Mouse (Mus musculus) kidney, embryonic 15.5 days (tissue): Measurements from ENCODE around the gene Akip1. TPM values are rescaled to one million over a fixed set of nuclear protein-coding genes. Genes with fewer than 3 reads are reported as not detected.

Experiments used
- ATAC-seq: fragments of 200-750 bp; cut with Nextera tagmentation; replicated peaks from 2 replicates; pipeline ENCODE4 v1.8.0; 2017; ENCODE audit warnings: moderate TSS enrichment; ENCODE audit not compliant: low FRiP score
- H3K27ac ChIP-seq: fragments of 300-500 bp; sonication (generic); 2 replicates; pipeline ENCODE4 v1.5.1; 2015; ENCODE audit warnings: mild to moderate bottlenecking, inconsistent platforms
- H3K27me3 ChIP-seq: fragments of 300-500 bp; sonication (generic); 2 replicates; pipeline ENCODE4 v1.6.1; 2015; ENCODE audit warnings: inconsistent platforms
- H3K36me3 ChIP-seq: fragments of 300-500 bp; sonication (generic); 2 replicates; pipeline ENCODE4 v1.6.1; 2015; ENCODE audit warnings: inconsistent platforms
- H3K4me1 ChIP-seq: fragments of 300-500 bp; sonication (generic); 2 replicates; pipeline ENCODE4 v1.6.1; 2015; ENCODE audit warnings: inconsistent platforms
- H3K4me2 ChIP-seq: fragments of 300-500 bp; sonication (generic); 2 replicates; pipeline ENCODE4 v1.6.1; 2015; ENCODE audit warnings: moderate library complexity, mild to moderate bottlenecking, inconsistent platforms
- H3K4me3 ChIP-seq: fragments of 300-500 bp; sonication (generic); replicated peaks from 2 replicates; pipeline ENCODE4 v1.5.1; 2015; ENCODE audit warnings: mild to moderate bottlenecking, inconsistent platforms
- H3K9ac ChIP-seq: fragments of 300-500 bp; sonication (generic); 2 replicates; pipeline ENCODE4 v1.6.1; 2015; ENCODE audit warnings: mild to moderate bottlenecking, inconsistent platforms
- H3K9me3 ChIP-seq: fragments of 300-500 bp; sonication (generic); replicated peaks from 2 replicates; pipeline ENCODE4 v1.6.1; 2016; ENCODE audit warnings: inconsistent platforms
- WGBS: fragments of 180-500 bp; shearing (Covaris S2); methylation state at CpG from one replicate; pipeline ENCODE4 v1.1.7; 2015; ENCODE audit warnings: mixed read lengths; 5-methylcytosine and 5-hydroxymethylcytosine counted together
- polyA plus RNA-seq: library from polyadenylated mRNA; unstranded; fragments of >200 nt; fragmentation: Nextera tagmentation; extraction: Ambion mirVana; gene quantifications from 2 replicates; pipeline ENCODE4 v1.2.1, GENCODE M21; 2015

Gene Akip1
- 27.2 and 31.3 TPM in 2 replicates for polyA plus RNA-seq

DNA sequence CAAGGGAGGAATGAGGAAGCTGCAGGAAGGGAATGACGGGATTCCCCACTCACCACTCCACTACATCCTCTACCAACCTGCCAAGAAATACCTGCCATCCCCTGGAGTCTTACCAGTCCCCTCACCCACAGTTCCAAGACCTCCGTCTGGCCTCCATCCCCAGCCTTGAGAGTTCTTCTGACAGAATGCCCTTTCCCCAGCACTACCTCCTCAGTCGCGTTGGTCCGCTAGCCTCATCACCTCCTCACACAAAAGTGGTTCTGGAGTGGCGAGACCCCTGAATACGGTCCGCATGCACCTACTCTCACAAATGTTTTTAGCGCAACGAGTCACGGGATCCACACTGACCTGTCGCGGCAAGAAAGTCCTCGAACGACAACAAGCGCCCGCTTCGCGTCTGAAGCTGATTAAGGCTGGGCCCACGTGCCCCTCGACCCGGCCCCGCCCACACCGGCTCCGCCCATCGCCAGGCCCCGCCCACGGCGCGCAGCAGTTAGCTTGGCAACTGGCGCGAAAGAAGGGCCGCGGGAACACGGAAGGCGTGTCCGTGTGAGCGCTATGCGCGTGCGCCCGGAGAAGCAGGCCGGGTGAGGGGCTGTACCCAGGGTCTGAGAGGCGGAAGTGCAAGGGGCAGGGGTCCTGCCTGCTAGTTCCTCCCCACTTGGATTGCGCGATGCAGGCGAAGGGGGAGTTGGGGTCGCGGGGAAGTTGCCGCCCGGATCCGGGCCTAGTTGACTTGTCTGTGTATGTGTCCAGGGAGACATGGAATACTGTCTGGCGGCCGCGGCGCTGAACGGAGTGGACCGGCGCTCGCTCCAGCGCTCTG, at the start of gene Akip1, which contains the start of gene St5:
Gene Akip1, plus strand, starts transcription at position 501 of the 826 bp plus-strand sequence.
Gene St5, minus strand, starts transcription at position 416 of the 826 bp plus-strand sequence.
- under 1% methylated on average over 61 of the region's 61 CpGs for WGBS
- peaks cover 6% of the 10 kb centered on the region; the same call in 1 of the 2 replicates for H3K36me3 ChIP-seq
- H3K27ac ChIP-seq: peak within 1 kb of the TSS; percentile 77
- no peaks in the 10 kb centered on the region for H3K9me3 ChIP-seq
- ATAC-seq: peak; percentile 97
- H3K4me1 ChIP-seq: peaks cover 29% of the 10 kb centered on the region
- H3K4me2 ChIP-seq: peak within 1 kb of the TSS; percentile 68
- peak within 1 kb of the TSS; percentile 54 for H3K9ac ChIP-seq
- peak within 1 kb of the TSS; percentile 60 for H3K4me3 ChIP-seq
- H3K27me3 ChIP-seq: no peaks in the 10 kb centered on the region

DNA sequence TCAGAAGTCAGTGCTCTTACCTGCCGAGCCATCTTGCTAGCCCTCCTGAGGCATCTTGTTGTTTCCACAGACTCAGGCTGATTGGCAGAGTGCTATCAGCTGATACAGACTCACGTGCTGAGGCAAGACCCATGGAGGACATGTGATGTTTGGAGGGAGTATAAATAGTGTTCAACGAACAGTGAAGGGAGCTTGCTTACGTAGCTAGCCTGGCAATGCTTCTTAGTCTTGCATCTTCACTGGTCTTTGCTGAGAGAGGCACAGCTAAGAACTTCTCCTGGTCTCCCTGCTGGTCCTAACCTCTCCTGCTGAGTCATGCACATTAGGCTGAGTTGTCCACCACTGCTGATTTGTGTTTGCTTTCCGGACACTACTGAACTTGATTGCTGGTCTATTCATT, 48.6 kb upstream of the Akip1 start:
- Histone ChIP-seq H3K4me3 (no peak overlapping the region), H3K4me1 (peaks cover 7% of the 10 kb centered on the region), H3K36me3 (no peaks in the 10 kb centered on the region), H3K27me3 (no peaks in the 10 kb centered on the region), H3K9me3 (no peaks in the 10 kb centered on the region), H3K27ac (no peak overlapping the region), H3K4me2 (no peak overlapping the region), H3K9ac (no peak overlapping the region)
- 71% methylated on average over 5 of the region's 5 CpGs for WGBS
- ATAC-seq: no peak

- H3K36me3 ChIP-seq: no peaks in the 10 kb centered on the region
- ATAC-seq: no peak
Observed at GRCm38 (mm10) chr7:109657884-109658283, 45.6 kb upstream of the Akip1 start.

GRCm38 (mm10) chr7:109659278-109659677, 44.2 kb upstream of the Akip1 start:
- no peak overlapping the region for H3K4me2 ChIP-seq
- no peak for ATAC-seq
- H3K36me3 ChIP-seq: no peaks in the 10 kb centered on the region
- H3K27me3 ChIP-seq: no peaks in the 10 kb centered on the region
- no peaks in the 10 kb centered on the region for H3K9me3 ChIP-seq
- WGBS: 94% methylated on average over 2 of the region's 2 CpGs
- no peak overlapping the region for H3K4me3 ChIP-seq
- H3K4me1 ChIP-seq: peaks cover 7% of the 10 kb centered on the region
- no peak overlapping the region for H3K9ac ChIP-seq
- no peak overlapping the region for H3K27ac ChIP-seq

More at GRCm38 (mm10) chr7:109657884-109658283, 45.6 kb upstream of the Akip1 start:
- Histone ChIP-seq H3K4me2 (no peak overlapping the region), H3K27ac (no peak overlapping the region), H3K27me3 (no peaks in the 10 kb centered on the region), H3K4me3 (no peak overlapping the region), H3K9ac (no peak overlapping the region), H3K9me3 (no peaks in the 10 kb centered on the region), H3K4me1 (peaks cover 7% of the 10 kb centered on the region)
- 28% methylated on average over 6 of the region's 6 CpGs for WGBS

DNA sequence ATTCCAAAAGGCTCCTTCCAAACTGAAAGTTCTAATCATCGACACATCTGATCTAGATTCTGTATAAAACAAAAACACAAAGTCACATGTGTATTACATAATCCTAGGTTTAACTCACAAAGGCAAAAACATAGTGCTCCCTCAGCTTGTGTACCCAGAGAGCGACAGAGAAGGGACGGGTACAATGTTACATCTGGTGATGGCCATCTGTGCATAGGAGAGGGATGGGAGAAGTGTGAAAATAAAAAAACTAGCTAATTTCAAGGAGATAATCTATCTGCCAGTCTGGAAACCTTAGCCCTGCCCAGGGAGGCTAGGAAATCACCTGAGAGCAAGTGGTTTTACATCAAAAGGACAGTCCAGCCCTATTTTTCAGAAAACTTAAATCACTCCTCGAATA, 40.9 kb upstream of the Akip1 start:
- Histone ChIP-seq H3K27ac (no peak overlapping the region), H3K4me1 (peaks cover 7% of the 10 kb centered on the region), H3K9me3 (no peaks in the 10 kb centered on the region), H3K36me3 (no peaks in the 10 kb centered on the region), H3K4me2 (no peak overlapping the region), H3K4me3 (no peak overlapping the region), H3K9ac (no peak overlapping the region), H3K27me3 (no peaks in the 10 kb centered on the region)
- WGBS: 76% methylated on average over 4 of the region's 4 CpGs
- ATAC-seq: no peak

GRCm38 (mm10) chr7:109666664-109667063, 36.8 kb upstream of the Akip1 start:
- Histone ChIP-seq H3K9me3 (no peaks in the 10 kb centered on the region), H3K4me1 (peaks cover 18% of the 10 kb centered on the region), H3K27me3 (no peaks in the 10 kb centered on the region), H3K4me2 (no peak overlapping the region), H3K4me3 (no peak overlapping the region), H3K9ac (no peak overlapping the region), H3K27ac (no peak overlapping the region), H3K36me3 (no peaks in the 10 kb centered on the region)
- no peak for ATAC-seq
- WGBS: 75% methylated on average over 5 of the region's 5 CpGs

- H3K4me1 ChIP-seq: peaks cover 31% of the 10 kb centered on the region
- 63% methylated on average over 5 of the region's 5 CpGs for WGBS
- no peak overlapping the region for H3K9ac ChIP-seq
- no peak for ATAC-seq
- H3K27ac ChIP-seq: no peak overlapping the region
- peak overlapping the region; percentile 19 for H3K4me3 ChIP-seq
- H3K36me3 ChIP-seq: no peaks in the 10 kb centered on the region
- H3K9me3 ChIP-seq: no peaks in the 10 kb centered on the region
- no peaks in the 10 kb centered on the region for H3K27me3 ChIP-seq
- peak overlapping the region; percentile 44 for H3K4me2 ChIP-seq
Observed at GRCm38 (mm10) chr7:109669426-109670170, 33.9 kb upstream of the Akip1 start.

DNA sequence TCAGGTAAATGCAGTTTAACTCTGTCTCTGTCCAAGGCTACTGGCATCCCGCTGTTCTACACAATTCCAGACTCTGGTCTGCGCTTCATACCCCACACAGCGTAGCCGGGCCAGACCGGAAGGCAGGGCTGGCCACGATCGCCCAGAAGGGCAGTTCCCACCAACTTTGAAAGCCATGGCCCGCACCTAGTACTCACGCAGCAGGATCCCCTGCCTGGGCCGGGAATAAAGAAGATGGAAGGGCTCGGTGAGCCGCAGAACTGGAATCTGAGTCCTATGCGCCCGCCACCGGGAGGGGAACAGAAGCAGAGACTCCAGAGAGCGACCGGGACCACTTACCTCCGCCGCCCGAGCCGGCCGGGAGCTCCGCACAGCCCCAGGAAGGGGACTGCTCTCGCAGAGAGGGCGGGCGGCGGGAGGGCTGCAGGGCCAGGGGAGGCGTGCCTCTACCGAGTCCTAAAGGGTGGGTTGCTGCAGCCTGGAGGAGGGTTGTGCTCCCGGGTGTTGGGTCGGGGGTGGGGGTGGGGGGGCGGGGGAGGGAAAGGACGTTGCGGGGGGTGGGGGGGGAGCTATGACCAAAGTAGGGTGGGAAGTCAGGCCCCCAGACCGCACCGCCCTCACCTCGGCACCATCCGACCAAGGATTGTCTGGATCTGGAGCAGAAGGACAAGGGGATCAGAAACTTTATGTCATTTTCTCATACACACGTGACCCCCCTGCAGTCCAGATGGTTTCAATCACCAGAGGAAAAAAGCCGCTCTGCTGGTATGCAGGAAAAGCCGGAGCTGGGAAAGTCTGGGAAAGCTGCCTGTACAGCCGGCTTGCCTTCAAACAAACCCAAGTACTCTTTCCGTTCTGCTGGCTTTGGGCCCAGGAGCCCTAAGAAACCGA, 31.7 kb upstream of the Akip1 start:
- peak; percentile 98 for ATAC-seq
- WGBS: under 1% methylated on average over 38 of the region's 44 CpGs
- Histone ChIP-seq H3K27ac (peak overlapping the region; percentile 98), H3K36me3 (no peaks in the 10 kb centered on the region), H3K4me1 (peaks cover 31% of the 10 kb centered on the region), H3K9me3 (no peaks in the 10 kb centered on the region), H3K27me3 (no peaks in the 10 kb centered on the region), H3K4me2 (peak overlapping the region; percentile 80), H3K4me3 (peak overlapping the region; percentile 78), H3K9ac (peak overlapping the region; percentile 84)

- WGBS: 67% methylated on average over 4 of the region's 4 CpGs
- no peak overlapping the region for H3K27ac ChIP-seq
- ATAC-seq: no peak
Observed at GRCm38 (mm10) chr7:109674944-109675628, 28.4 kb upstream of the Akip1 start.

DNA sequence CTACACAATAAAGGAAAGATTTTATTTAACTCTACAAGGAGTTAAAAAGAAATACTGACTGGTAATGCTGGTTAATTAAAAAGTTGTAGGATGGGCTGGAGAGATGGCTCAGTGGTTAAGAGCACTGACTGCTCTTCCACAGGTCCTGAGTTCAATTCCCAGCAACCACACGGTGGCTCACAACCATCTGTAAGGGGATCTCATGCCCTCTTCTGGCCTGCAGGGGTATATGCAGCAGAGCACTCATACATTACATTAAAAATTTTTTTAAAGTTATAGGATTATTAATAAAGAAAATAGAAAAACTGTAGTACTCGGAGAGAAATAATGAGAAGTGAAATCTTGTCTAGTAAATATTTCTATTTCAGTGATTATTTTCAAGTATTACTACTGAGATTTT, 23.2 kb upstream of the Akip1 start:
- Histone ChIP-seq H3K9ac (no peak overlapping the region), H3K4me2 (no peak overlapping the region), H3K4me1 (no peaks in the 10 kb centered on the region), H3K9me3 (no peaks in the 10 kb centered on the region), H3K27ac (no peak overlapping the region), H3K36me3 (no peaks in the 10 kb centered on the region), H3K4me3 (no peak overlapping the region), H3K27me3 (no peaks in the 10 kb centered on the region)
- ATAC-seq: no peak
- WGBS: 90% methylated on average over 2 of the region's 2 CpGs

More at GRCm38 (mm10) chr7:109674944-109675628, 28.4 kb upstream of the Akip1 start:
- Histone ChIP-seq H3K9me3 (no peaks in the 10 kb centered on the region), H3K9ac (no peak overlapping the region), H3K4me1 (peaks cover 24% of the 10 kb centered on the region), H3K36me3 (no peaks in the 10 kb centered on the region), H3K4me2 (no peak overlapping the region), H3K27me3 (no peaks in the 10 kb centered on the region), H3K4me3 (no peak overlapping the region)

DNA sequence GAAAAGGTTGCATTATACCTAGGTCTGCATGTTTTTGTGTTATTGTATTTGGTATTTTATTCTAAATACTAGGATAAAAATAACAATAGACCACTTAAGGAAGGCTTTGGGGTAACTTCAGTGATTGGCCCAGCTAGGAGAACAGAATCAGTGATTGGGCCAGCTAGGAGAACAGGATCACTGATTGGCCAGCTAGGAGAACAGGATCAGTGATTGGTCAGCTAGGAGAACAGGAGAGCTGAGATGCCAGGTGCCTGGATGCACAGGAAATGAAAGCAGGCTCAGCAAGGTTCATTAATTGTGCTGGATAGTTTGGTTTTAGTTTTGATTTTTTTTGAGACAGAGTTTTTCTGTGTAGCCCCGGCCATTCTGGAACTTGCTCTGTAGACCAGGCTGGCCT, 22.6 kb upstream of the Akip1 start:
- no peak overlapping the region for H3K4me2 ChIP-seq
- no peak overlapping the region for H3K27ac ChIP-seq
- WGBS: 91% methylated on average over 1 of the region's 1 CpGs
- no peaks in the 10 kb centered on the region for H3K4me1 ChIP-seq
- H3K27me3 ChIP-seq: no peaks in the 10 kb centered on the region
- H3K9me3 ChIP-seq: no peaks in the 10 kb centered on the region
- H3K9ac ChIP-seq: no peak overlapping the region
- ATAC-seq: no peak
- H3K36me3 ChIP-seq: no peaks in the 10 kb centered on the region
- no peak overlapping the region for H3K4me3 ChIP-seq
